Mouse (Mus musculus): ENCODE data around the gene Kcnd3. TPM values are rescaled to one million over a fixed set of nuclear protein-coding genes. Genes with fewer than 3 reads are reported as not detected.

The Kcnd3 gene
- polyA plus RNA-seq, 1 experiment from 2014 or later: 0.20 TPM

DNA sequence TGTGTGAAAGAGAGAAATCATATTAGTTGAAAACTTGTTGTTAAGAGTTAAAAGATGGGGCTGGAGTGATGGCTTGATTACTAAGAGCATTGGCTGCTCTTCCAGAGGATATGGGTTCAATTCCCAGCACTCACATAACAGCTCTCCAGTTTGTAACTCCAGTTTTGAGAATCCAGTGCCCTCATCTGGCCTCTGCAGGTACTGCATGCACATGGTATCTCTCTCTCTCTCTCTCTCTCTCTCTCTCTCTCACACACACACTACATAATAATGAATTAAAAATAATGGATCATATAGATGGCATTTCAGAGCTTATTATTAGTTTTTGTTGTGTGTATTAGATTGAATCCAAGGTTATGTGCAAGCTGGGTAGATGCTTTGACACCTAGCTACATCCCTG is 29.7 kb upstream of the Kcnd3 start:
- ATAC-seq (ENCODE audit: borderline replicate concordance, extremely low read depth, low FRiP score, low TSS enrichment): no peak
- no peak overlapping the region for H3K9ac ChIP-seq
- no peak overlapping the region for H3K4me2 ChIP-seq
- no peak overlapping the region for H3K27ac ChIP-seq
- no peaks in the 10 kb centered on the region for H3K9me3 ChIP-seq
- no peaks in the 10 kb centered on the region for H3K4me1 ChIP-seq
- H3K27me3 ChIP-seq: no peaks in the 10 kb centered on the region
- H3K4me3 ChIP-seq: no peak overlapping the region
- H3K36me3 ChIP-seq: no peaks in the 10 kb centered on the region

- Histone ChIP-seq H3K4me2 (no peak overlapping the region), H3K4me3 (no peak overlapping the region), H3K27me3 (no peaks in the 10 kb centered on the region), H3K9me3 (no peaks in the 10 kb centered on the region), H3K36me3 (no peaks in the 10 kb centered on the region), H3K4me1 (no peaks in the 10 kb centered on the region), H3K9ac (no peak overlapping the region), H3K27ac (no peak overlapping the region)
- WGBS: 49% methylated on average over 4 of the region's 4 CpGs
- ATAC-seq (ENCODE audit: borderline replicate concordance, extremely low read depth, low FRiP score, low TSS enrichment): no peak
Observed at GRCm38 (mm10) chr3:105423427-105423826, 28.7 kb upstream of the Kcnd3 start.

DNA sequence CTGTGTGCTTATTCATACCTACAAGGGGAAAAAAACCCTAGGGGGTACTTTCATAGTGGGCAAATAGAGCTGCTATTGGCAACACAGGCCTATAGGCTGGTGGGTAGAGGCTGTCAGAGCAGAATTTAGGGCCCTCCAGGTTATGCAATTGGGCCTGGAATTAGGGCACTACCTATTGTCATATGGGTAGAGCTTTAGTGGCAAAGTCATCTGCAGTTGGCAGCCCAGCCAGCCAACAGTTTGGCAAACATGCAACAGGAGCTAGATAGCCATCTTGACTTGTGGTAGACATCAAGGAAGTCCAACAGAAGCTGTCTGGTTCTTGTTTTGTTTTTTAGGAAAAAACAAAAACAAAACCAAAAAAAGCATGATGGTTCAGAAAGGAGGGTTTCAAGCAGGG is 23.5 kb upstream of the Kcnd3 start:
- Histone ChIP-seq H3K4me3 (no peak overlapping the region), H3K4me1 (no peaks in the 10 kb centered on the region), H3K9me3 (no peaks in the 10 kb centered on the region), H3K4me2 (no peak overlapping the region), H3K27ac (no peak overlapping the region), H3K27me3 (no peaks in the 10 kb centered on the region; the same call in 1 of the 2 replicates), H3K9ac (no peak overlapping the region), H3K36me3 (no peaks in the 10 kb centered on the region)
- no peak for ATAC-seq (ENCODE audit: borderline replicate concordance, extremely low read depth, low FRiP score, low TSS enrichment)

DNA sequence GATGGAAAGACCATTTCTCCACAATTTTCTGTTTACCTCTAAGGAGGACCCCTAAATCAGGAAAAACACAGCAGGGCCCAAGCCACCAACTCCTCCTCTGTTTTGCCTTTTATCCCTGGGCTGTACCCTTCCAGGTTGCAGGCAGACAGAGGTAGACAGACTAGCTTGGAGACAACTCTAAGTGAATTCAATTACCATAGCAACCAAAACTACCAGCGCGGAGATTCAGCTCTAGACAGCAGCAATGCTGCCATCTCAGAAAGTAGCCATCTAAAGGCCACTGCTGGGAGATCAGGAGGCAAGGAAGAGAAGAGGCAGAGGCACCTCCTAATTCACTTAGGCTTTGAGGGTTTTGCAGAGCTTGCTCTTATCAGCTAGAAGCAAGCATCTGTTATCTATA is 15.7 kb upstream of the Kcnd3 start:
- Histone ChIP-seq H3K4me1 (no peaks in the 10 kb centered on the region), H3K4me3 (no peak overlapping the region), H3K36me3 (no peaks in the 10 kb centered on the region), H3K27ac (no peak overlapping the region), H3K27me3 (peaks cover 34% of the 10 kb centered on the region), H3K9me3 (no peaks in the 10 kb centered on the region), H3K4me2 (no peak overlapping the region), H3K9ac (no peak overlapping the region)
- no peak for ATAC-seq (ENCODE audit: borderline replicate concordance, extremely low read depth, low FRiP score, low TSS enrichment)
- WGBS: 42% methylated on average over 2 of the region's 2 CpGs

DNA sequence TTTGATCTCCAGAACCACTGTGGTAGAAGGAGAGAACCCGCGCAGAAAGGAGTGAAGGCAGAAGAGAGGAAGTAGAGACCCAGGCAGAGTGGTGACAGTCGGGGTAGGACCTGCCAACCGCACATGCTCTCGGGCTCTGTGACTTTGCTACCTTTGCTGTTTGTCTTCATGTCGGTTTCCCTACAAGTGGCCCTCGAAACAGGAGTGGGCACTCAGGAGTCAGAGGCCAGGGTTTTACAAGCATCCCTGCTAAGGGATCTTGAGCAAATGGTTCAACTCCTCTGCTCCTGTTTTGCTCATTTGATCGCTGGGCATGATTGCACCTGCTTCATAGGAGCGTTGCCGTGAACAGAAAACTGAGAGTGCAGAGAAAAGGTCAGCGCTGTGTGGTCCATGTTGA is 15.2 kb upstream of the Kcnd3 start:
- Histone ChIP-seq H3K36me3 (no peaks in the 10 kb centered on the region), H3K4me1 (no peaks in the 10 kb centered on the region), H3K4me2 (no peak overlapping the region), H3K27me3 (peaks cover 34% of the 10 kb centered on the region), H3K9ac (no peak overlapping the region), H3K4me3 (no peak overlapping the region), H3K9me3 (no peaks in the 10 kb centered on the region), H3K27ac (no peak overlapping the region)
- WGBS: 62% methylated on average over 11 of the region's 11 CpGs
- ATAC-seq (ENCODE audit: borderline replicate concordance, extremely low read depth, low FRiP score, low TSS enrichment): no peak

DNA sequence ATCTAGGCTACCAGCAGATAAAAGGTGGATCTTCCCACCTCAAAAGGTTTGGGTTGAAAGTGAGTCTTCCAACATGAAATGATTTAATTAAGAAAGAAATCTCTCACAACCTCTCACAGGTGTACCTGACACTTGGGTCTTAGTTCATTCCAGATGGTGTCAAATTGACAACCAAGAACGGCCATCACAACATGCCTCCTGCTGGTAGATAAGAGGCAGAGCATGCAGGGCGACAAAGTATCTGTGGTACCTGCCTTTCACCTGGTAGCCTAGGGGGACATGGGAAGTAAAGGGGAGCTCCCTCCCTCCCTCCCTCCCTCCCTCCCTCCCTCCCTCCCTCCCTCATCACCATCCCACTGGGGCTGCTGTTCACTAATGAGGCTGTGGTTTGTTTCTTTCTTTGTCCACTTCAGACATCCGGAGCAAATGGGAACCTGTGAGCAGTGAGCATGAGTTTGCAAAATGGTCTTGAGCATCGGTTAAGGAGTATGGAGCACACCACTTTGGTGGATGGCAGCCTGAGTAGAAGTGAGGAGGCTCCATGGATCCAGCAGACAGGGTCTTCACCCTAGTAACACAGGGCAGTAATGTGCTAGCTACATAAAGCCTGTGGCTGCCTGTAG is 11.1 kb upstream of the Kcnd3 start:
- peaks cover 27% of the 10 kb centered on the region for H3K27me3 ChIP-seq
- no peak overlapping the region for H3K4me3 ChIP-seq
- H3K4me1 ChIP-seq: no peaks in the 10 kb centered on the region
- no peak for ATAC-seq (ENCODE audit: borderline replicate concordance, extremely low read depth, low FRiP score, low TSS enrichment)
- no peaks in the 10 kb centered on the region for H3K9me3 ChIP-seq
- H3K4me2 ChIP-seq: no peak overlapping the region
- H3K27ac ChIP-seq: no peak overlapping the region
- no peaks in the 10 kb centered on the region for H3K36me3 ChIP-seq
- H3K9ac ChIP-seq: no peak overlapping the region
- WGBS: 38% methylated on average over 4 of the region's 4 CpGs

GRCm38 (mm10) chr3:105450641-105451470 is 1.3 kb upstream of the Kcnd3 start:
- Histone ChIP-seq H3K9me3 (no peaks in the 10 kb centered on the region), H3K4me1 (peaks cover 24% of the 10 kb centered on the region; the same call in 1 of the 2 replicates), H3K27me3 (peaks cover 93% of the 10 kb centered on the region), H3K4me2 (peak overlapping the region; percentile 97), H3K9ac (no peak overlapping the region), H3K4me3 (peak overlapping the region; percentile 58), H3K36me3 (no peaks in the 10 kb centered on the region), H3K27ac (no peak overlapping the region)
- WGBS: 3% methylated on average over 22 of the region's 22 CpGs
- peak; percentile 9; the same call in 1 of the 2 replicates for ATAC-seq (ENCODE audit: borderline replicate concordance, extremely low read depth, low FRiP score, low TSS enrichment)

- H3K36me3 ChIP-seq: no peaks in the 10 kb centered on the region
- H3K9ac ChIP-seq: peak overlapping the region; percentile 46
- peak overlapping the region; percentile 97 for H3K4me2 ChIP-seq
- peaks cover 24% of the 10 kb centered on the region; the same call in 1 of the 2 replicates for H3K4me1 ChIP-seq
- H3K27ac ChIP-seq: no peak overlapping the region
- ATAC-seq (ENCODE audit: borderline replicate concordance, extremely low read depth, low FRiP score, low TSS enrichment): peak; percentile 40; the same call in 1 of the 2 replicates
- WGBS: under 1% methylated on average over 40 of the region's 60 CpGs
- H3K27me3 ChIP-seq: peaks cover 98% of the 10 kb centered on the region
- H3K9me3 ChIP-seq: no peaks in the 10 kb centered on the region
- peak overlapping the region; percentile 58 for H3K4me3 ChIP-seq
Observed at GRCm38 (mm10) chr3:105452556-105453213, 555 bp downstream of the Kcnd3 start.

GRCm38 (mm10) chr3:105453214-105453950 is 1.3 kb downstream of the Kcnd3 start:
- ATAC-seq (ENCODE audit: borderline replicate concordance, extremely low read depth, low FRiP score, low TSS enrichment): no peak
- H3K4me2 ChIP-seq: peak overlapping the region; percentile 97
- no peaks in the 10 kb centered on the region for H3K36me3 ChIP-seq
- H3K27ac ChIP-seq: no peak overlapping the region
- peaks cover 91% of the 10 kb centered on the region for H3K27me3 ChIP-seq
- no peak overlapping the region; the same call in 1 of the 2 replicates for H3K4me3 ChIP-seq
- H3K9me3 ChIP-seq: no peaks in the 10 kb centered on the region
- H3K9ac ChIP-seq: no peak overlapping the region
- 2% methylated on average over 19 of the region's 19 CpGs for WGBS
- peaks cover 24% of the 10 kb centered on the region; the same call in 1 of the 2 replicates for H3K4me1 ChIP-seq

- Histone ChIP-seq H3K4me2 (no peak overlapping the region), H3K4me3 (no peak overlapping the region), H3K27me3 (peaks cover 48% of the 10 kb centered on the region), H3K27ac (no peak overlapping the region), H3K4me1 (peaks cover 7% of the 10 kb centered on the region; the same call in 1 of the 2 replicates), H3K9me3 (no peaks in the 10 kb centered on the region), H3K9ac (no peak overlapping the region), H3K36me3 (no peaks in the 10 kb centered on the region)
- ATAC-seq (ENCODE audit: borderline replicate concordance, extremely low read depth, low FRiP score, low TSS enrichment): no peak
- 71% methylated on average over 4 of the region's 4 CpGs for WGBS
Observed at GRCm38 (mm10) chr3:105457657-105458056, 5.5 kb downstream of the Kcnd3 start.

GRCm38 (mm10) chr3:105466538-105466937 is 14.4 kb downstream of the Kcnd3 start:
- Histone ChIP-seq H3K9ac (no peak overlapping the region), H3K27me3 (no peaks in the 10 kb centered on the region), H3K9me3 (no peaks in the 10 kb centered on the region), H3K4me3 (no peak overlapping the region), H3K4me2 (no peak overlapping the region), H3K4me1 (no peaks in the 10 kb centered on the region), H3K27ac (no peak overlapping the region), H3K36me3 (no peaks in the 10 kb centered on the region)
- 61% methylated on average over 8 of the region's 8 CpGs for WGBS
- ATAC-seq (ENCODE audit: borderline replicate concordance, extremely low read depth, low FRiP score, low TSS enrichment): no peak

Data from lung, embryonic 15.5 days (tissue).